Mouse (Mus musculus) CH12.LX (cell line): ENCODE results near the gene Eme2.

ENCODE experiments used
- CTCF ChIP-seq, 2 experiments: IDR thresholded peaks in 1 of 2; conservative IDR thresholded peaks in 1 of 2; 2 replicates each; pipeline ENCODE4 v1.5.1; 2011 to 2012; ENCODE audit warnings: low read depth in 2 of 2, low read length in 2 of 2, improper control_type of control experiment in 1 of 2, inconsistent platforms in 1 of 2, mild to moderate bottlenecking in 1 of 2, moderate library complexity in 1 of 2
- E2F4 ChIP-seq: IDR thresholded peaks from 2 replicates; pipeline ENCODE4 v1.6.1; 2011; ENCODE audit warnings: low read depth, low read length, improper control_type of control experiment; ENCODE audit not compliant: insufficient replicate concordance
- MYC ChIP-seq: IDR thresholded peaks from 2 replicates; pipeline ENCODE4 v1.6.1; 2011; ENCODE audit warnings: low read depth, mild to moderate bottlenecking, improper control_type of control experiment, low read length

GRCm38 (mm10) chr17:24878531-24878930, 16.4 kb downstream of the Eme2 start:
- TF ChIP-seq E2F4 (no peak), CTCF (conservative IDR thresholded peaks at IDR 0.05 in 1 of 2, IDR thresholded peaks at IDR 0.05 in 1 of 2; ENCODE audit: low read depth in 2 of 2, low read length in 2 of 2) (no peak), MYC (no peak)
